ENCODE assay signal across 9 mouse cellular contexts in genomic region chr5:34182486-34182885, GRCm38 (mm10). TPM values are rescaled to one million over a fixed set of nuclear protein-coding genes. Genes with fewer than 3 reads are reported as not detected.
A peak's percentile ranks its signal among the peaks of the same experiment; 100 is the strongest.
DNase-seq lines count a peak whose midpoint lies in the region; ATAC-seq and TF ChIP-seq lines count a peak whose summit lies in the region.
"Had no signal": no experiment of that assay in that cellular context is flagged by ENCODE, and none has a peak within 500 bp of the region (broad histone marks: within the 10 kb centered on the region; RNA-seq: fewer than 3 reads in every experiment).

No protein-coding gene starts in this region.

- intact Hi-C loops in heart, postnatal 25 days (cut with DNase I): no loop called here

- H3K9ac ChIP-seq in midbrain, embryonic 11.5 days (ENCODE audit: low read length): no peak overlapping the region
- H3K9ac ChIP-seq: liver, embryonic 14.5 days had no signal

- peaks cover 14% of the 10 kb centered on the region for H3K36me3 ChIP-seq in spleen, adult 2 months (ENCODE audit: control insufficient read depth, insufficient read depth, low read length)
- H3K36me3 ChIP-seq in midbrain, embryonic 11.5 days (ENCODE audit: control insufficient read depth, insufficient read depth, low read length): no peaks in the 10 kb centered on the region

- no peak for TF ChIP-seq CTCF in spleen, adult 2 months (IDR thresholded peaks at IDR 0.05; ENCODE audit: extremely low read depth, insufficient read depth, insufficient read length, insufficient replicate concordance)

- no peak for ATAC-seq in midbrain, embryonic 11.5 days (ENCODE audit: low FRiP score)

- no peaks in the 10 kb centered on the region for H3K27me3 ChIP-seq in spleen, adult 2 months (ENCODE audit: control insufficient read depth, insufficient read depth, low read length)
- no peaks in the 10 kb centered on the region for H3K27me3 ChIP-seq in midbrain, embryonic 11.5 days (ENCODE audit: control insufficient read depth, insufficient read depth, low read length)

- peaks cover 13% of the 10 kb centered on the region; the same call in 1 of the 2 replicates for H3K4me1 ChIP-seq in spleen, adult 2 months (ENCODE audit: control insufficient read depth, insufficient read depth, insufficient read length)
- H3K4me1 ChIP-seq in midbrain, embryonic 11.5 days (ENCODE audit: control insufficient read depth, insufficient read depth, low read length): peaks cover 10% of the 10 kb centered on the region

- peak overlapping the region; percentile 48; the same call in 1 of the 2 replicates for H3K27ac ChIP-seq in spleen, adult 2 months (ENCODE audit: insufficient read depth, low read length)
- H3K27ac ChIP-seq in midbrain, embryonic 11.5 days (ENCODE audit: low read depth, low read length): no peak overlapping the region
- H3K27ac ChIP-seq: liver, embryonic 14.5 days had no signal

- no peak overlapping the region for H3K4me2 ChIP-seq in midbrain, embryonic 11.5 days

- DNase-seq in heart, adult 11 months: peak; percentile 98
- no peak for DNase-seq in heart, postnatal 4 days
- no peak for DNase-seq in spleen, adult 2 months (ENCODE audit: low read depth in 1 of 2, low spot score in 2 of 2)
- no peak for DNase-seq in spleen, adult 12 weeks (ENCODE audit: low spot score)
- DNase-seq in heart, postnatal 25 days (ENCODE audit: low spot score): peak; percentile 31
- peak; percentile 28 to 29 for DNase-seq in right cerebral cortex, postnatal 10 days (ENCODE audit: low spot score in 2 of 2)
- DNase-seq in natural killer cell, adult 2 months (ENCODE audit: low spot score in 2 of 2): no peak
- no peak for DNase-seq in midbrain, embryonic 11.5 days (ENCODE audit: low spot score, missing footprints)

- H3K9me3 ChIP-seq in midbrain, embryonic 11.5 days (ENCODE audit: control insufficient read depth, low read length): no peaks in the 10 kb centered on the region

- WGBS in spleen, adult 2 months: 71% methylated on average over 3 of the region's 3 CpGs
- WGBS in midbrain, embryonic 11.5 days: 78% methylated on average over 3 of the region's 3 CpGs

- no peak overlapping the region for H3K4me3 ChIP-seq in spleen, adult 2 months (ENCODE audit: extremely low read depth, insufficient read depth, insufficient read length)
- no peak overlapping the region for H3K4me3 ChIP-seq in midbrain, embryonic 11.5 days (ENCODE audit: low read depth, low read length)

- no peak for TF ChIP-seq POLR2A in spleen, adult 2 months (IDR thresholded peaks at IDR 0.05; ENCODE audit: low read depth, low read length)

RNA-seq across cellular contexts. Expression of gene Mxd4, which starts 5.0 kb away (rescaled TPM):
- 10 to 100 TPM; 60.7 to 66.5 TPM for total RNA-seq in heart, postnatal 4 days (2021)
- 147 and 188 TPM in 2 replicates for polyA plus RNA-seq in spleen, adult 2 months (2012; rRNA removed)
- total RNA-seq in heart, postnatal 25 days (2021): 10 to 100 TPM; 72.6 to 89.1 TPM
- 19.3 and 20.8 TPM in 2 replicates for polyA plus RNA-seq in midbrain, embryonic 11.5 days (2014; fragmentation: Nextera tagmentation; extraction: Ambion mirVana)

RNA-seq across cellular contexts. Expression of gene Haus3, which starts 13.2 kb away (rescaled TPM):
- total RNA-seq in heart, postnatal 4 days (2021): 10 to 100 TPM; 11.5 to 12.5 TPM
- polyA plus RNA-seq in spleen, adult 2 months (2012; rRNA removed): 0.55 and 0.70 TPM in 2 replicates
- total RNA-seq in heart, postnatal 25 days (2021): 1 to 10 TPM; 3.4 to 3.9 TPM
- polyA plus RNA-seq in midbrain, embryonic 11.5 days (2014; fragmentation: Nextera tagmentation; extraction: Ambion mirVana): 47.7 and 48.1 TPM in 2 replicates

RNA-seq across cellular contexts. Expression of gene Poln, which starts 13.2 kb away (rescaled TPM):
- total RNA-seq in heart, postnatal 4 days (2021): under 1 TPM; 0.47 to 0.52 TPM
- 0.15 and 0.29 TPM in 2 replicates for polyA plus RNA-seq in spleen, adult 2 months (2012; rRNA removed)
- total RNA-seq in heart, postnatal 25 days (2021): 1 to 10 TPM; 3.3 to 3.4 TPM
- polyA plus RNA-seq in midbrain, embryonic 11.5 days (2014; fragmentation: Nextera tagmentation; extraction: Ambion mirVana): 0.40 and 1.5 TPM in 2 replicates

Comparison
In these comparisons a context has a peak if more than half of its experiments do, and no peak if none do; other contexts are left out.
1. DNase-seq: peak in heart, adult 11 months (single experiment), heart, postnatal 25 days (single experiment) and right cerebral cortex, postnatal 10 days (2 of 2); none in heart, postnatal 4 days (single experiment), spleen, adult 2 months (0 of 2), spleen, adult 12 weeks (single experiment), natural killer cell, adult 2 months (0 of 2) and midbrain, embryonic 11.5 days (single experiment).